Mouse (Mus musculus): Measurements from ENCODE around the gene Serpinf1. TPM values are rescaled to one million over a fixed set of nuclear protein-coding genes. Genes with fewer than 3 reads are reported as not detected.

Serpinf1 gene
- 158 and 172 TPM in 2 replicates for polyA plus RNA-seq (2016; fragmentation: Nextera tagmentation; extraction: Ambion mirVana)

GRCm38 (mm10) chr11:75422013-75422792 lies at the start of gene Serpinf1:
Gene Serpinf1 (minus strand): TSS chr11:75422701.
- Histone ChIP-seq H3K4me3 (peak within 1 kb of the TSS; percentile 47), H3K4me1 (0 out of 2 replicates have a peak, but pooled peaks cover 4% of the 10 kb centered on the region), H3K9ac (peak within 1 kb of the TSS; percentile 54), H3K27ac (peak within 1 kb of the TSS; percentile 58; the same call in 1 of the 2 replicates), H3K36me3 (peaks cover 5% of the 10 kb centered on the region; the same call in 1 of the 2 replicates), H3K4me2 (peak within 1 kb of the TSS; percentile 50), H3K27me3 (replicated peaks) (peaks cover 7% of the 10 kb centered on the region; the same call in 1 of the 2 replicates), H3K9me3 (replicated peaks) (no peaks in the 10 kb centered on the region)
- ATAC-seq, result peak; percentile 38
- 33% methylated on average over 10 of the region's 10 CpGs for WGBS (ENCODE audit: insufficient replicate concordance)

- H3K4me2 ChIP-seq, result no peak overlapping the region
- peaks cover 49% of the 10 kb centered on the region for H3K4me1 ChIP-seq
- no peak overlapping the region for H3K9ac ChIP-seq
- H3K36me3 ChIP-seq, result peaks cover 11% of the 10 kb centered on the region
- no peak overlapping the region for H3K27ac ChIP-seq
- H3K27me3 ChIP-seq (replicated peaks), result no peaks in the 10 kb centered on the region
- ATAC-seq, result no peak
- no peaks in the 10 kb centered on the region for H3K9me3 ChIP-seq (replicated peaks)
- 78% methylated on average over 3 of the region's 3 CpGs for WGBS (ENCODE audit: insufficient replicate concordance)
- no peak overlapping the region for H3K4me3 ChIP-seq
Observed at GRCm38 (mm10) chr11:75470675-75471074, 48.2 kb upstream of the Serpinf1 start.

- H3K4me1 ChIP-seq, result peaks cover 60% of the 10 kb centered on the region
- WGBS (ENCODE audit: insufficient replicate concordance), result 87% methylated on average over 4 of the region's 4 CpGs
- H3K4me2 ChIP-seq, result no peak overlapping the region
- no peak overlapping the region for H3K4me3 ChIP-seq
- H3K9me3 ChIP-seq (replicated peaks), result no peaks in the 10 kb centered on the region
- H3K27ac ChIP-seq, result peak overlapping the region; percentile 24; the same call in 1 of the 2 replicates
- ATAC-seq, result no peak
- H3K9ac ChIP-seq, result no peak overlapping the region
- H3K36me3 ChIP-seq, result peaks cover 25% of the 10 kb centered on the region
- no peaks in the 10 kb centered on the region for H3K27me3 ChIP-seq (replicated peaks)
Observed at GRCm38 (mm10) chr11:75469261-75469660, 46.8 kb upstream of the Serpinf1 start.

- H3K4me2 ChIP-seq, result peak overlapping the region; percentile 84
- no peaks in the 10 kb centered on the region for H3K9me3 ChIP-seq (replicated peaks)
- H3K9ac ChIP-seq, result peak overlapping the region; percentile 71
- H3K36me3 ChIP-seq, result peaks cover 34% of the 10 kb centered on the region
- ATAC-seq, result no peak
- H3K4me1 ChIP-seq, result peaks cover 66% of the 10 kb centered on the region
- 50% methylated on average over 7 of the region's 7 CpGs for WGBS (ENCODE audit: insufficient replicate concordance)
- no peaks in the 10 kb centered on the region for H3K27me3 ChIP-seq (replicated peaks)
- H3K27ac ChIP-seq, result peak overlapping the region; percentile 70; the same call in 1 of the 2 replicates
- H3K4me3 ChIP-seq, result peak overlapping the region; percentile 60
Observed at GRCm38 (mm10) chr11:75468410-75468809, 45.9 kb upstream of the Serpinf1 start.

- Histone ChIP-seq H3K4me3 (peak overlapping the region; percentile 60), H3K27me3 (replicated peaks) (no peaks in the 10 kb centered on the region), H3K9ac (peak overlapping the region; percentile 71), H3K9me3 (replicated peaks) (no peaks in the 10 kb centered on the region), H3K36me3 (peaks cover 36% of the 10 kb centered on the region), H3K4me1 (peaks cover 66% of the 10 kb centered on the region), H3K27ac (peak overlapping the region; percentile 70), H3K4me2 (peak overlapping the region; percentile 84)
- ATAC-seq, result peak; percentile 83
- 15% methylated on average over 19 of the region's 19 CpGs for WGBS (ENCODE audit: insufficient replicate concordance)
Observed at GRCm38 (mm10) chr11:75467512-75468215, 45.2 kb upstream of the Serpinf1 start.

- H3K9me3 ChIP-seq (replicated peaks), result no peaks in the 10 kb centered on the region
- 98% methylated on average over 4 of the region's 4 CpGs for WGBS (ENCODE audit: insufficient replicate concordance)
- H3K9ac ChIP-seq, result peak overlapping the region; percentile 71
- H3K36me3 ChIP-seq, result peaks cover 36% of the 10 kb centered on the region
- H3K27ac ChIP-seq, result peak overlapping the region; percentile 70
- H3K4me2 ChIP-seq, result peak overlapping the region; percentile 84
- peak overlapping the region; percentile 60 for H3K4me3 ChIP-seq
- peaks cover 69% of the 10 kb centered on the region for H3K4me1 ChIP-seq
- ATAC-seq, result no peak
- H3K27me3 ChIP-seq (replicated peaks), result no peaks in the 10 kb centered on the region
Observed at GRCm38 (mm10) chr11:75466731-75467505, 44.4 kb upstream of the Serpinf1 start.

GRCm38 (mm10) chr11:75465051-75465450 lies 42.5 kb upstream of the Serpinf1 start:
- H3K27me3 ChIP-seq (replicated peaks), result no peaks in the 10 kb centered on the region
- H3K9me3 ChIP-seq (replicated peaks), result no peaks in the 10 kb centered on the region
- WGBS (ENCODE audit: insufficient replicate concordance), result 74% methylated on average over 6 of the region's 6 CpGs
- H3K4me2 ChIP-seq, result no peak overlapping the region
- no peak for ATAC-seq
- peaks cover 70% of the 10 kb centered on the region for H3K4me1 ChIP-seq
- H3K9ac ChIP-seq, result no peak overlapping the region
- H3K27ac ChIP-seq, result 0 out of 2 replicates have a peak overlapping the region, but pooled peaks have one; percentile 7
- peaks cover 36% of the 10 kb centered on the region for H3K36me3 ChIP-seq
- no peak overlapping the region for H3K4me3 ChIP-seq

GRCm38 (mm10) chr11:75464417-75464816 lies 41.9 kb upstream of the Serpinf1 start:
- Histone ChIP-seq H3K27me3 (replicated peaks) (no peaks in the 10 kb centered on the region), H3K4me3 (no peak overlapping the region), H3K9ac (no peak overlapping the region), H3K36me3 (peaks cover 36% of the 10 kb centered on the region), H3K27ac (peak overlapping the region; percentile 7; the same call in 1 of the 2 replicates), H3K4me1 (peaks cover 74% of the 10 kb centered on the region), H3K4me2 (peak overlapping the region; percentile 10; the same call in 1 of the 2 replicates), H3K9me3 (replicated peaks) (no peaks in the 10 kb centered on the region)
- ATAC-seq, result no peak
- 88% methylated on average over 6 of the region's 6 CpGs for WGBS (ENCODE audit: insufficient replicate concordance)

- H3K4me1 ChIP-seq, result peaks cover 75% of the 10 kb centered on the region
- 69% methylated on average over 4 of the region's 4 CpGs for WGBS (ENCODE audit: insufficient replicate concordance)
- H3K27ac ChIP-seq, result peak overlapping the region; percentile 100
- H3K36me3 ChIP-seq, result peaks cover 36% of the 10 kb centered on the region
- H3K9me3 ChIP-seq (replicated peaks), result no peaks in the 10 kb centered on the region
- peak overlapping the region; percentile 86 for H3K4me3 ChIP-seq
- H3K27me3 ChIP-seq (replicated peaks), result no peaks in the 10 kb centered on the region
- no peak for ATAC-seq
- H3K9ac ChIP-seq, result peak overlapping the region; percentile 90
- peak overlapping the region; percentile 94 for H3K4me2 ChIP-seq
Observed at GRCm38 (mm10) chr11:75463624-75464023, 41.1 kb upstream of the Serpinf1 start.

- Histone ChIP-seq H3K4me3 (peak overlapping the region; percentile 86), H3K36me3 (peaks cover 36% of the 10 kb centered on the region), H3K4me1 (peaks cover 75% of the 10 kb centered on the region), H3K27me3 (replicated peaks) (no peaks in the 10 kb centered on the region), H3K27ac (peak overlapping the region; percentile 100), H3K9ac (peak overlapping the region; percentile 90), H3K4me2 (peak overlapping the region; percentile 94), H3K9me3 (replicated peaks) (no peaks in the 10 kb centered on the region)
- 5% methylated on average over 9 of the region's 9 CpGs for WGBS (ENCODE audit: insufficient replicate concordance)
- ATAC-seq, result peak; percentile 68
Observed at GRCm38 (mm10) chr11:75462865-75463336, 40.4 kb upstream of the Serpinf1 start.

GRCm38 (mm10) chr11:75462253-75462783 lies 39.8 kb upstream of the Serpinf1 start:
- peak overlapping the region; percentile 94 for H3K4me2 ChIP-seq
- H3K27me3 ChIP-seq (replicated peaks), result no peaks in the 10 kb centered on the region
- ATAC-seq, result peak; percentile 50
- peaks cover 36% of the 10 kb centered on the region for H3K36me3 ChIP-seq
- peak overlapping the region; percentile 86 for H3K4me3 ChIP-seq
- peaks cover 75% of the 10 kb centered on the region for H3K4me1 ChIP-seq
- H3K27ac ChIP-seq, result peak overlapping the region; percentile 100
- H3K9me3 ChIP-seq (replicated peaks), result no peaks in the 10 kb centered on the region
- WGBS (ENCODE audit: insufficient replicate concordance), result 3% methylated on average over 16 of the region's 16 CpGs
- H3K9ac ChIP-seq, result peak overlapping the region; percentile 90

Data from liver, embryonic 12.5 days (tissue).